Mouse (Mus musculus): ENCODE results near the gene Sestd1. TPM values are rescaled to one million over a fixed set of nuclear protein-coding genes. Genes with fewer than 3 reads are reported as not detected.

Sestd1 gene
- polyA plus RNA-seq, 1 experiment from 2014 or later, result 17.1 TPM

GRCm38 (mm10) chr2:77184049-77184571 is 96.3 kb downstream of the Sestd1 start:
- H3K9me3 ChIP-seq, result no peaks in the 10 kb centered on the region
- no peaks in the 10 kb centered on the region for H3K27me3 ChIP-seq (replicated peaks)
- no peak overlapping the region for H3K9ac ChIP-seq
- peaks cover 9% of the 10 kb centered on the region; the same call in 1 of the 2 replicates for H3K4me1 ChIP-seq
- no peaks in the 10 kb centered on the region for H3K36me3 ChIP-seq
- no peak overlapping the region for H3K4me3 ChIP-seq (replicated peaks)
- H3K27ac ChIP-seq, result 0 out of 2 replicates have a peak overlapping the region, but pooled peaks have one; percentile 48
- ATAC-seq (ENCODE audit: insufficient read depth, low FRiP score, low read depth), result no peak
- 48% methylated on average over 8 of the region's 8 CpGs for WGBS
- no peak overlapping the region for H3K4me2 ChIP-seq

GRCm38 (mm10) chr2:77183646-77184045 is 96.7 kb downstream of the Sestd1 start:
- WGBS, result 58% methylated on average over 2 of the region's 2 CpGs
- Histone ChIP-seq H3K27me3 (replicated peaks) (no peaks in the 10 kb centered on the region), H3K4me2 (no peak overlapping the region), H3K4me3 (replicated peaks) (no peak overlapping the region), H3K9me3 (no peaks in the 10 kb centered on the region), H3K9ac (no peak overlapping the region), H3K27ac (0 out of 2 replicates have a peak overlapping the region, but pooled peaks have one; percentile 48), H3K4me1 (peaks cover 9% of the 10 kb centered on the region; the same call in 1 of the 2 replicates), H3K36me3 (no peaks in the 10 kb centered on the region)
- no peak for ATAC-seq (ENCODE audit: insufficient read depth, low FRiP score, low read depth)

- Histone ChIP-seq H3K9me3 (no peaks in the 10 kb centered on the region), H3K36me3 (no peaks in the 10 kb centered on the region), H3K27me3 (replicated peaks) (no peaks in the 10 kb centered on the region), H3K9ac (no peak overlapping the region), H3K4me3 (replicated peaks) (no peak overlapping the region), H3K4me2 (no peak overlapping the region), H3K4me1 (peaks cover 9% of the 10 kb centered on the region; the same call in 1 of the 2 replicates), H3K27ac (no peak overlapping the region; the same call in 1 of the 2 replicates)
- 82% methylated on average over 6 of the region's 6 CpGs for WGBS
- ATAC-seq (ENCODE audit: insufficient read depth, low FRiP score, low read depth), result no peak
Measured at GRCm38 (mm10) chr2:77182996-77183380, 97.4 kb downstream of the Sestd1 start.

GRCm38 (mm10) chr2:77182271-77182995 is 98.0 kb downstream of the Sestd1 start:
- WGBS, result 45% methylated on average over 4 of the region's 4 CpGs
- H3K4me1 ChIP-seq, result peaks cover 9% of the 10 kb centered on the region; the same call in 1 of the 2 replicates
- no peaks in the 10 kb centered on the region for H3K9me3 ChIP-seq
- H3K27me3 ChIP-seq (replicated peaks), result no peaks in the 10 kb centered on the region
- no peak overlapping the region for H3K4me2 ChIP-seq
- no peak overlapping the region for H3K9ac ChIP-seq
- H3K36me3 ChIP-seq, result no peaks in the 10 kb centered on the region
- no peak overlapping the region; the same call in 1 of the 2 replicates for H3K27ac ChIP-seq
- H3K4me3 ChIP-seq (replicated peaks), result no peak overlapping the region
- no peak for ATAC-seq (ENCODE audit: insufficient read depth, low FRiP score, low read depth)

- Histone ChIP-seq H3K9ac (no peak overlapping the region), H3K4me2 (no peak overlapping the region), H3K9me3 (no peaks in the 10 kb centered on the region), H3K27me3 (replicated peaks) (no peaks in the 10 kb centered on the region), H3K27ac (no peak overlapping the region), H3K36me3 (no peaks in the 10 kb centered on the region), H3K4me3 (replicated peaks) (no peak overlapping the region), H3K4me1 (0 out of 2 replicates have a peak, but pooled peaks cover 8% of the 10 kb centered on the region)
- 69% methylated on average over 2 of the region's 2 CpGs for WGBS
- ATAC-seq (ENCODE audit: insufficient read depth, low FRiP score, low read depth), result peak; percentile 75
Measured at GRCm38 (mm10) chr2:77177472-77177871, 102.9 kb downstream of the Sestd1 start.

GRCm38 (mm10) chr2:77176413-77176812 is 104.0 kb downstream of the Sestd1 start:
- 50% methylated on average over 10 of the region's 10 CpGs for WGBS
- no peaks in the 10 kb centered on the region for H3K27me3 ChIP-seq (replicated peaks)
- no peak overlapping the region for H3K4me3 ChIP-seq (replicated peaks)
- no peak overlapping the region for H3K4me2 ChIP-seq
- no peak overlapping the region for H3K9ac ChIP-seq
- H3K9me3 ChIP-seq, result no peaks in the 10 kb centered on the region
- no peaks in the 10 kb centered on the region for H3K36me3 ChIP-seq
- peak overlapping the region; percentile 21; the same call in 1 of the 2 replicates for H3K27ac ChIP-seq
- peaks cover 14% of the 10 kb centered on the region for H3K4me1 ChIP-seq
- ATAC-seq (ENCODE audit: insufficient read depth, low FRiP score, low read depth), result peak; percentile 82

GRCm38 (mm10) chr2:77175411-77175810 is 105.0 kb downstream of the Sestd1 start:
- 61% methylated on average over 7 of the region's 7 CpGs for WGBS
- no peak overlapping the region for H3K9ac ChIP-seq
- no peak for ATAC-seq (ENCODE audit: insufficient read depth, low FRiP score, low read depth)
- peaks cover 17% of the 10 kb centered on the region for H3K4me1 ChIP-seq
- H3K4me2 ChIP-seq, result no peak overlapping the region
- no peak overlapping the region for H3K27ac ChIP-seq
- H3K4me3 ChIP-seq (replicated peaks), result no peak overlapping the region
- H3K36me3 ChIP-seq, result no peaks in the 10 kb centered on the region
- no peaks in the 10 kb centered on the region for H3K27me3 ChIP-seq (replicated peaks)
- H3K9me3 ChIP-seq, result no peaks in the 10 kb centered on the region

- no peaks in the 10 kb centered on the region for H3K36me3 ChIP-seq
Measured at GRCm38 (mm10) chr2:77174313-77174712, 106.1 kb downstream of the Sestd1 start.

GRCm38 (mm10) chr2:77173821-77174220 is 106.6 kb downstream of the Sestd1 start:
- no peak for ATAC-seq (ENCODE audit: insufficient read depth, low FRiP score, low read depth)
- peaks cover 17% of the 10 kb centered on the region for H3K4me1 ChIP-seq
- H3K27me3 ChIP-seq (replicated peaks), result no peaks in the 10 kb centered on the region
- WGBS, result 84% methylated on average over 6 of the region's 6 CpGs
- no peak overlapping the region for H3K9ac ChIP-seq
- H3K4me2 ChIP-seq, result no peak overlapping the region
- no peaks in the 10 kb centered on the region for H3K36me3 ChIP-seq
- H3K4me3 ChIP-seq (replicated peaks), result no peak overlapping the region
- H3K27ac ChIP-seq, result no peak overlapping the region
- H3K9me3 ChIP-seq, result no peaks in the 10 kb centered on the region

More at GRCm38 (mm10) chr2:77174313-77174712, 106.1 kb downstream of the Sestd1 start:
- Histone ChIP-seq H3K27me3 (replicated peaks) (no peaks in the 10 kb centered on the region), H3K4me3 (replicated peaks) (no peak overlapping the region), H3K27ac (no peak overlapping the region), H3K4me1 (peaks cover 17% of the 10 kb centered on the region), H3K9ac (no peak overlapping the region), H3K4me2 (no peak overlapping the region), H3K9me3 (no peaks in the 10 kb centered on the region)
- ATAC-seq (ENCODE audit: insufficient read depth, low FRiP score, low read depth), result no peak
- WGBS, result 53% methylated on average over 2 of the region's 2 CpGs

GRCm38 (mm10) chr2:77173366-77173765 is 107.0 kb downstream of the Sestd1 start:
- Histone ChIP-seq H3K9me3 (no peaks in the 10 kb centered on the region), H3K9ac (no peak overlapping the region), H3K36me3 (no peaks in the 10 kb centered on the region), H3K27me3 (replicated peaks) (no peaks in the 10 kb centered on the region), H3K4me1 (peaks cover 17% of the 10 kb centered on the region), H3K4me3 (replicated peaks) (no peak overlapping the region), H3K27ac (no peak overlapping the region), H3K4me2 (no peak overlapping the region)
- 60% methylated on average over 6 of the region's 6 CpGs for WGBS
- ATAC-seq (ENCODE audit: insufficient read depth, low FRiP score, low read depth), result no peak

- peak overlapping the region; percentile 76 for H3K27ac ChIP-seq
- H3K27me3 ChIP-seq (replicated peaks), result no peaks in the 10 kb centered on the region
- no peak overlapping the region for H3K9ac ChIP-seq
- no peak for ATAC-seq (ENCODE audit: insufficient read depth, low FRiP score, low read depth)
- H3K9me3 ChIP-seq, result no peaks in the 10 kb centered on the region
- peaks cover 17% of the 10 kb centered on the region for H3K4me1 ChIP-seq
- 50% methylated on average over 10 of the region's 10 CpGs for WGBS
- no peaks in the 10 kb centered on the region for H3K36me3 ChIP-seq
- H3K4me2 ChIP-seq, result peak overlapping the region; percentile 74
- peak overlapping the region; percentile 17; the same call in 1 of the 2 replicates for H3K4me3 ChIP-seq (replicated peaks)
Measured at GRCm38 (mm10) chr2:77172241-77172671, 108.1 kb downstream of the Sestd1 start.
